Mouse (Mus musculus) bone marrow macrophage, adult 2 months (primary cell): ENCODE measurements around the gene Tmem222.

Experiments
- CTCF ChIP-seq: IDR thresholded peaks from 2 replicates; pipeline ENCODE4 v1.5.1; 2012; ENCODE audit warnings: low read depth, mild to moderate bottlenecking, low read length, moderate library complexity
- POLR2A ChIP-seq: IDR thresholded peaks from 2 replicates; pipeline ENCODE4 v1.6.1; 2012; ENCODE audit warnings: mild to moderate bottlenecking, low read depth, low read length, borderline replicate concordance

DNA sequence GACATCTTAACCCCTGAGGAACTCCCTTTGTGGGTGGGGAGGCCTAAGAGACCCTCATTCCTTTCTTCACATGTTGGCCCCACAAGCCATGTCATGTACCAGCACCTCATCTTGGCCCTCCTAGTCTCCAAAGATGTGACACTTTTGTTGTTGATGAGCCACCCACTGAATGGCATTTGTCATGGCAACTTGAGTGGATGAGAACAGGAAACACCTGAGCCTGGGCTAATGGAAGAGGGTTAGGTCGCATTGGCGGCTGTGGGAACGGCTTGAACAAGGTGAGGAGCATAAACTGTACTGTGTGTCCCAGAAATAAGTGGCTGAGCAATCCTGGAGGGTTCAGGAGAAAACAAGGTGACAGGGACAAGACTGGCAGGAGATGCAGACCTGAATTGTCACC lies 8.7 kb downstream of the Tmem222 start:
- TF ChIP-seq POLR2A (no peak), CTCF (no peak)
